Mouse (Mus musculus): ENCODE measurements around the gene Rpl38. TPM values are rescaled to one million over a fixed set of nuclear protein-coding genes. Genes with fewer than 3 reads are reported as not detected.

Rpl38 gene
- polyA plus RNA-seq (2015; fragmentation: Illumina TruSeq; extraction: RNeasy Lipid Tissue Mini Kit (QIAGEN cat#74804); ENCODE audit: insufficient read depth, low replicate concordance): 2,261 TPM

DNA sequence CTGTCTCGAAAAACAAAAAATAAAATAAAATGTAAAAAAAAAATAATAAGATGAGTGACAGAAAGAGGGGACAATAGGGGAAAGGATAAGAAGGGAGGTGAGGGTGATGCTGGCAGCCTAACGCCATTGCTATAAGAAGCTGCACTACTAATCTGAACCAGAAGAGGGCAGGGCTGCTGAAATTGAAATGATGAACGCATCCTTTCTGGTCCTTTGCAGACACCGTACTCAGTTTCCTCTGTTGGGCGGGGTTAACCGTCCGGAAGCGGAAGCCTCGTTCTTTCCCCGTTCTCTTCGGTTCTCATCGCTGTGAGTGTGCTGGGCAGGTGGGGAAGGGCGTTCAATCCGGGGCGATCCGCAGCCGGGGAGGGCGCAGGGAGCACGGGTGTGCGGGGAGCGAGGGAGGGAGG lies at the start of gene Rpl38:
TSS of gene Rpl38 (plus strand) at position 224 of the 410 bp plus-strand sequence.

DNA sequence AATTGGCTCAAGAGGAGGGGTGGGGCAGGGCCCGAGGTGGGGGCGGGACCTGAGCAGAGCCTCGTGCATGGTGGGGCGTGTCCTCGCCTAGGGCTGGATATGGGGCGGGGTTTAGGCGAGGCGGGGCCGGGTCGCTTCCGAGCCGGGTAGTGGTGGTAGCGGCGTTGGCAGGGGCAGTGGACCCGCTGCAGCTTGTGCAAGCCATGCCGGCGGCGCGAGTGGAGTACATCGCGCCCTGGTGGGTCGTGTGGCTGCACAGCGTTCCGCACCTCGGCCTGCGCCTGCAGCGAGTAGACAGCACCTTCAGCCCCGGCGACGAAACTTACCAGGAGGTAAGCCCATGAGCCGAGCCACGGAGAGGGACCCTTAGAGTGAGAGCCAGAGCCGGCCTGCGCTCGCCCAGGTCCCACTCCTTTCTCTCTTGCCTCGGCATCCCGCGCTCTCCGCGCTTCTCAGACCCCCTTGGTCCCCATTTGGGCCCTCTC lies 7.1 kb downstream of the Rpl38 start, which contains the start of gene Ttyh2:
TSS of gene Ttyh2 (plus strand) at position 91 of the 485 bp plus-strand sequence.

Other genes with a start within 250 kb of the Rpl38 start
- gene Ttyh2, start 6.9 kb downstream of the Rpl38 start, polyA plus RNA-seq (2015; fragmentation: Illumina TruSeq; extraction: RNeasy Lipid Tissue Mini Kit (QIAGEN cat#74804); ENCODE audit: insufficient read depth, low replicate concordance): 4.9 TPM
- gene Dnaic2, start 58.9 kb downstream of the Rpl38 start, polyA plus RNA-seq (2015; fragmentation: Illumina TruSeq; extraction: RNeasy Lipid Tissue Mini Kit (QIAGEN cat#74804); ENCODE audit: insufficient read depth, low replicate concordance): 0.65 TPM
- gene Kif19a, start 96.9 kb downstream of the Rpl38 start, polyA plus RNA-seq (2015; fragmentation: Illumina TruSeq; extraction: RNeasy Lipid Tissue Mini Kit (QIAGEN cat#74804); ENCODE audit: insufficient read depth, low replicate concordance): 1.8 TPM
- gene Btbd17, start 127.4 kb downstream of the Rpl38 start, polyA plus RNA-seq (2015; fragmentation: Illumina TruSeq; extraction: RNeasy Lipid Tissue Mini Kit (QIAGEN cat#74804); ENCODE audit: insufficient read depth, low replicate concordance): not detected
- gene Gpr142, start 130.4 kb downstream of the Rpl38 start, polyA plus RNA-seq (2015; fragmentation: Illumina TruSeq; extraction: RNeasy Lipid Tissue Mini Kit (QIAGEN cat#74804); ENCODE audit: insufficient read depth, low replicate concordance): not detected
- 4.4 TPM for gene Gprc5c, start 182.6 kb downstream of the Rpl38 start, polyA plus RNA-seq (2015; fragmentation: Illumina TruSeq; extraction: RNeasy Lipid Tissue Mini Kit (QIAGEN cat#74804); ENCODE audit: insufficient read depth, low replicate concordance)
- gene Cd300a, start 221.5 kb downstream of the Rpl38 start, polyA plus RNA-seq (2015; fragmentation: Illumina TruSeq; extraction: RNeasy Lipid Tissue Mini Kit (QIAGEN cat#74804); ENCODE audit: insufficient read depth, low replicate concordance): 37.7 TPM

All from spleen, adult 10 weeks (tissue).